Mouse (Mus musculus) ES-Bruce4 (cell line): ENCODE measurements around the gene Rasgrp2.

Experiments
- CTCF ChIP-seq: IDR thresholded peaks from one replicate; pipeline ENCODE4 v1.8.1; 2011; ENCODE audit warnings: low read depth, low read length
- EP300 ChIP-seq: IDR thresholded peaks from 2 replicates; pipeline ENCODE4 v1.6.1; 2011; ENCODE audit warnings: low read depth, low read length; ENCODE audit not compliant: insufficient read depth
- POLR2A ChIP-seq: IDR thresholded peaks from one replicate; pipeline ENCODE4 v1.8.1; 2011; ENCODE audit warnings: low read length; ENCODE audit not compliant: insufficient read depth

- TF ChIP-seq CTCF = no peak
- no peak for TF ChIP-seq POLR2A
- peak; percentile 89 for TF ChIP-seq EP300
Measured at GRCm38 (mm10) chr19:6416894-6417761, 18.0 kb downstream of the Rasgrp2 start.
